Mouse (Mus musculus) heart, adult 2 months (tissue): ENCODE measurements at regions not wholly inside any gene's neighbourhood (a gene's known extent, or its start where the extent isn't known, plus 50 kb on each side); places are given as distances from the start of the nearest gene placed in this dataset.
A peak's percentile ranks its signal among the peaks of the same experiment; 100 is the strongest.

Experiments
- DNase-seq, 2 experiments: peaks; one replicate each; pipeline ENCODE4 v3.0.0; 2021
- H3K27ac ChIP-seq: fragments of 200-600 bp; 2 replicates; pipeline ENCODE4 v1.8.1; 2022
- H3K27me3 ChIP-seq: fragments of 200-500 bp; 2 replicates; pipeline ENCODE4 v1.6.1; 2012; ENCODE audit warnings: mild to moderate bottlenecking, low read length, inconsistent platforms, mixed read lengths; ENCODE audit not compliant: control insufficient read depth, insufficient read depth
- H3K36me3 ChIP-seq: fragments of 200-500 bp; 2 replicates; pipeline ENCODE4 v1.6.1; 2012; ENCODE audit warnings: low read length, inconsistent platforms; ENCODE audit not compliant: control insufficient read depth, insufficient read depth
- H3K4me1 ChIP-seq: fragments of 200-500 bp; 2 replicates; pipeline ENCODE4 v1.6.1; 2011; ENCODE audit warnings: low read length; ENCODE audit not compliant: control insufficient read depth, insufficient read depth
- H3K4me3 ChIP-seq: fragments of 200-600 bp; 2 replicates; pipeline ENCODE4 v1.8.1; 2022
- H3K79me2 ChIP-seq: fragments of 200-500 bp; replicated peaks from 2 replicates; pipeline ENCODE4 v1.6.1; 2012; ENCODE audit warnings: mild to moderate bottlenecking, inconsistent platforms, low read length, moderate library complexity, mixed read lengths; ENCODE audit not compliant: control insufficient read depth, insufficient read depth
- H3K9ac ChIP-seq: fragments of 200-500 bp; 2 replicates; pipeline ENCODE4 v1.6.1; 2012; ENCODE audit warnings: low read depth, mild to moderate bottlenecking, control low read depth, inconsistent platforms, low read length, mixed read lengths
- CTCF ChIP-seq: fragments of 200-600 bp; IDR thresholded peaks from 2 replicates; pipeline ENCODE4 v1.8.1; 2022; ENCODE audit warnings: antibody characterized with exemption, mild to moderate bottlenecking, moderate library complexity
- EP300 ChIP-seq: fragments of 200-500 bp; IDR thresholded peaks from 2 replicates; pipeline ENCODE4 v1.6.1; 2011; ENCODE audit warnings: low read depth, low read length, control low read depth; ENCODE audit not compliant: insufficient read depth
- POLR2A ChIP-seq: fragments of 200-500 bp; IDR thresholded peaks from 2 replicates; pipeline ENCODE4 v1.6.1; 2011; ENCODE audit warnings: mild to moderate bottlenecking, low read depth, low read length, control low read depth; ENCODE audit not compliant: insufficient read depth
- WGBS: fragments of 180-500 bp; shearing (Covaris S2); methylation state at CpG from one replicate; pipeline ENCODE4 v1.1.7; 2018; 5-methylcytosine and 5-hydroxymethylcytosine counted together
- intact Hi-C: fragments of 180-260 bp; cut with DNase I; formaldehyde crosslinking; loops from one replicate; pipeline ENCODE4 v1.15.1; 2025

DNA sequence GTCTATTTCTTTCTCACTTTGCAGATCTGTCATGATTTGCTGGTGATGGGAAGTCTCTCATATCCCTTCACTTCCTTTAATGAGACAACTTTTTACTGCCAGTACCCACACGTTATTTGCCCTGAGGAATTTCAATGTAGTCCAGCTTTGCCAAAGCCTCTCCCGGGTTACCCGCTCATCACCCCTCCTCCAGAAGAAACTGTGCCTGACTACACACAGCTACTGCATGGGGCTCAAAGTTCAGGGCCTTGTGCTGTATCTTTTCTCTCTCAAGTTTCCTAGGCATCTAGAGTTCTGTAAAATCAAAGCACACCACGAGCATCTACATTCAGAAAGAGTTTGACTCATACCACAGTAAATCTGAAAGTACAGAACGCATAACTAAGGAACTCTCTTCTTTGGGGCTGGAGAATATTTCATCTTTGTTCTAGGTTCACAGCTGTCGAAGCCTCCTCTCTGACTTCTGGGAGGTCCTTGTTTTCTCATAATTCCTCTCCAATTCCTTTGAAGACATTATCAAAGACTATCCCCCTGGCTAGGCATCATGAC lies 328.4 kb upstream of the Tmc3 start:
- no peak overlapping the region for H3K27ac ChIP-seq
- no peak for DNase-seq
- H3K4me1 ChIP-seq = no peaks in the 10 kb centered on the region
- no peaks in the 10 kb centered on the region for H3K36me3 ChIP-seq
- intact Hi-C loops = no loop called here
- no peaks in the 10 kb centered on the region for H3K79me2 ChIP-seq
- no peak overlapping the region for H3K4me3 ChIP-seq
- TF ChIP-seq EP300 (no peak), POLR2A (no peak), CTCF (no peak)
- no peaks in the 10 kb centered on the region for H3K27me3 ChIP-seq
- 79% methylated on average over 6 of the region's 6 CpGs for WGBS
- H3K9ac ChIP-seq = no peak overlapping the region

DNA sequence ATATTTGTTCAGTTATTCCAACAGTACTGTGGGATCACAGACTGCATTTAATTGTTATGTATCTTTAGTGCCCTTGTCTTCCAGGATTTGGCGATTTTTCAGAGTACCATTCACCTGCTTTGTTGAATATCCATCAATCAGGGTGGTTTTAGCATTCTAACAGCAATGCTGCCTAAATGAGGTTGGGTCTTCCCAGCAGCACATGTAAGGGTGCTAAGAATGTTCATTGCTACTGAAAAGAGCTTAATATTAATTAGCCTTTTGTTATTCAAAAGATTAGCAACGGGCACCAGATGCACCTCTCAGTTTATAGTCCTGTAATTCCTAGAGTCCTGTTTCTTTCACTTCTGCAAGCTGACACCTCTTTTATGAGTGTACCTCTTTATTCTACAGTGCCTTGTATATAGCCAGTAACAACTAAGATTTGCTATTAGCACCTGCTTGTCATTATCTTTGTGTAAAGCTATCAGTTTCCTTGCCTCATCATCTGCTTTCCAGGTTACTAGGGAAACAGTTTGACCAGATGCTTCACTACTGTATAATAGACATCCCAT lies 326.3 kb upstream of the Tmc3 start:
- no peaks in the 10 kb centered on the region for H3K36me3 ChIP-seq
- WGBS = 77% methylated on average over 2 of the region's 2 CpGs
- H3K9ac ChIP-seq = no peak overlapping the region
- no peaks in the 10 kb centered on the region for H3K4me1 ChIP-seq
- no peak for TF ChIP-seq CTCF
- no peak for TF ChIP-seq POLR2A
- TF ChIP-seq EP300 = no peak
- no peaks in the 10 kb centered on the region for H3K27me3 ChIP-seq
- no peaks in the 10 kb centered on the region for H3K79me2 ChIP-seq
- intact Hi-C loops = no loop called here
- no peak overlapping the region for H3K27ac ChIP-seq
- no peak overlapping the region for H3K4me3 ChIP-seq
- DNase-seq = no peak

DNA sequence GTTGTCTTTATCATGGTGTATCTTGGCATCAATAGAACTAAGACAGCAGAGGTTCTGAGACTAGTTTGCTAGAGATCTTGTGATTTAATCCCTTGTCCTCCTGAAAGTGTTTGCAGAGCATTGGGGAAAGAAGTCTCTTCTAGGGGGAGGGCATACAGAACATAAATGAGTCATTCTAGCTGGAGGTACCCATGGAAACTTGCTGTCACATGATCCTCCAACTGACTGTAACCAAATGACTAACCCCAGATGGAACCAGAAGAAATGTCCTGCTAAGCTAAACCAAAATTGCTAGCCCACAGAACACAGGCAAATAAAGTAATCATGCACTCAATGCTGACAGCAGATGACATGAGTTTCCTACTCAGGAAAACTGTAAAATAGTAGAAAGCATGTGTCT lies 323.2 kb upstream of the Tmc3 start:
- TF ChIP-seq EP300 (no peak), CTCF (no peak), POLR2A (no peak)
- H3K4me3 ChIP-seq = no peak overlapping the region
- intact Hi-C loops = no loop called here
- no peaks in the 10 kb centered on the region for H3K36me3 ChIP-seq
- H3K4me1 ChIP-seq = no peaks in the 10 kb centered on the region
- DNase-seq = no peak
- no peaks in the 10 kb centered on the region for H3K27me3 ChIP-seq
- no peak overlapping the region for H3K27ac ChIP-seq
- no peak overlapping the region for H3K9ac ChIP-seq
- H3K79me2 ChIP-seq = no peaks in the 10 kb centered on the region

DNA sequence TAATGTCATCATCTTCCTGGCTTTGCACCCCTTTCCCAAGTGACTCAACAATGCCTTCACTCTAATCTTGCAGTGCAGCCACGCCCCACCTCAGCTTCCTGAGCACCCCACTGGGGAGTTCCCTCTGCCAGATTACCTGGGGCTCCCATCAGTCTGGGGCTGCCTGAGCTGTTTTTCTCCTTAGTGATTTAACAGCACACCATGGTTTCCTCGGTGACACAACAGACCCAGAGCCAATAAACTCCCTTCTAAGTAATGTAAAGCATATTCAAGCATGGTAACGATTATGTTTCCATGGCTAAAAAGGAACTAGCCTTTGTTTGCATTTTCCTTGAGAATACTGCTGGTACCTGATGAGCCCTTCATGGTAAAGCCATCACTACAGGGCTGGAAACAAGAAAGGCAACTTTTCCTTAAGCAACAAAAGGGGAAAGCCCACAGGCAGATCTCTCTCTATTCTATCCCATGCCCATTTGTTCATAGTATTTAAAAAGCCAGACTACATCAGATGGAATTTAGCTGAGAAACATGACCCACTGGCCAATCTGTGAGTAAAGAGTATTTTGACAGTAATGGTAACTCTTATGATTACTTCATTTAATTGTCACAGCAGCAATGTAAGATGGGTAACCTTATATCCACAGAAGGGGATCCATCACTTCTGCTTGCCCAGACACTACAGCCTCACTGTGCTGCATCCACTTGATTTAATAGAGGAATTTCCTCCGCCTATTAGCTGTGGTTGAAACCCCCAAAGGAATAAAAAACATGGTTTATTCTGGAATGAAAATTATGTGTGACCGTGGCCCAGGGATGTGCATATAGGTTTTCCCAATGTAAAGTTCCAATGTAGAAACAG lies 294.6 kb upstream of the Tmc3 start:
- no peak overlapping the region for H3K4me3 ChIP-seq
- intact Hi-C loops = no loop called here
- DNase-seq = peak in 1 of 2 experiments; percentile 5
- no peaks in the 10 kb centered on the region for H3K27me3 ChIP-seq
- H3K79me2 ChIP-seq = no peaks in the 10 kb centered on the region
- no peaks in the 10 kb centered on the region for H3K36me3 ChIP-seq
- no peak overlapping the region for H3K27ac ChIP-seq
- H3K9ac ChIP-seq = no peak overlapping the region
- TF ChIP-seq CTCF (no peak), EP300 (no peak), POLR2A (no peak)
- H3K4me1 ChIP-seq = peaks cover 1% of the 10 kb centered on the region
- WGBS = 47% methylated on average over 5 of the region's 5 CpGs

DNA sequence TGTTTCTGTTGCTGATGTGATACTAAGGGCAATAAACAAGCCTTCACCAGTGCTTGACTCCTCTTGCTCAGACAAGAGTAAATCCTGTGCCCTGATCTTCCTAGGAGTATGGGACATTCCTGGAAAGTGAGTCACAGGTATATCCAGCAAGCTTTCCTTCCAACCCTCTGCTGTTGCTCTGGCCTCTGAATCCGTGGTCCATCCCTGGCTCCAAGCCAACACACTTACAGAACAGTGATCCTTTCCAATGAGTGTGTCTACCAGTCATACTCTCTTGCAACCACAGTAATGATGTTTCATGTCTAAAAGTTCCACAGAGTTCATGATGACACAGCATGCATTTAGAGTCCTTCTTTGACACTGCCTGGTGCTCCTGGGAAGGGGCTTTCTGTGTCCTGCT lies 277.6 kb upstream of the Tmc3 start:
- Histone ChIP-seq H3K36me3 (no peaks in the 10 kb centered on the region), H3K9ac (no peak overlapping the region), H3K27ac (no peak overlapping the region), H3K4me1 (no peaks in the 10 kb centered on the region), H3K79me2 (no peaks in the 10 kb centered on the region), H3K4me3 (no peak overlapping the region), H3K27me3 (no peaks in the 10 kb centered on the region)
- TF ChIP-seq POLR2A = no peak
- TF ChIP-seq CTCF = no peak
- TF ChIP-seq EP300 = no peak
- DNase-seq = no peak
- 11% methylated on average over 1 of the region's 1 CpGs for WGBS
- intact Hi-C loops = no loop called here

DNA sequence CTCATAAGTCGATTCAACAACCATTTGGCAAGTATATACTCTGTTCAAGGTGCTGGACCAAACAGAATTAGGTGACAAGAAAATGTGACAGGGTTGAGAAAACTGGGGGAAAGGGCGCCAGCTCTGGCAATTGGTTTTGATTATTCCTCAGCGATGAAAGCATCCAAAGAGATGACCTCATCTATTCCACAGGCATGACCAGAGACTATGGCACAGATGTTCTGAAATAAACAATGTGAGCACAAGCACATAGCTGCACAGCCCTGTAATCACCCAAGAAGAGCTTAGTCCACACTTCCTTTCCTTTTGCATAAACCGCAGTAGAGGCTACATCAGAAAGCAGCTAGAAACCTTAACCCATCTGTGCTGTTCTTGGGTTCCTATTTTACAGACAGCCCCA lies 272.6 kb upstream of the Tmc3 start:
- Histone ChIP-seq H3K9ac (no peak overlapping the region), H3K27ac (no peak overlapping the region), H3K36me3 (no peaks in the 10 kb centered on the region), H3K4me1 (no peaks in the 10 kb centered on the region), H3K4me3 (no peak overlapping the region), H3K79me2 (no peaks in the 10 kb centered on the region), H3K27me3 (no peaks in the 10 kb centered on the region)
- DNase-seq = no peak
- intact Hi-C loops = no loop called here
- 52% methylated on average over 4 of the region's 4 CpGs for WGBS
- TF ChIP-seq POLR2A (no peak), CTCF (no peak), EP300 (no peak)
